Mouse (Mus musculus): ENCODE results near the gene Tsg101. TPM values are rescaled to one million over a fixed set of nuclear protein-coding genes. Genes with fewer than 3 reads are reported as not detected.
A peak's percentile ranks its signal among the peaks of the same experiment; 100 is the strongest.

The Tsg101 gene
- polyA plus RNA-seq, 1 experiment from 2014 or later, result 174 TPM

DNA sequence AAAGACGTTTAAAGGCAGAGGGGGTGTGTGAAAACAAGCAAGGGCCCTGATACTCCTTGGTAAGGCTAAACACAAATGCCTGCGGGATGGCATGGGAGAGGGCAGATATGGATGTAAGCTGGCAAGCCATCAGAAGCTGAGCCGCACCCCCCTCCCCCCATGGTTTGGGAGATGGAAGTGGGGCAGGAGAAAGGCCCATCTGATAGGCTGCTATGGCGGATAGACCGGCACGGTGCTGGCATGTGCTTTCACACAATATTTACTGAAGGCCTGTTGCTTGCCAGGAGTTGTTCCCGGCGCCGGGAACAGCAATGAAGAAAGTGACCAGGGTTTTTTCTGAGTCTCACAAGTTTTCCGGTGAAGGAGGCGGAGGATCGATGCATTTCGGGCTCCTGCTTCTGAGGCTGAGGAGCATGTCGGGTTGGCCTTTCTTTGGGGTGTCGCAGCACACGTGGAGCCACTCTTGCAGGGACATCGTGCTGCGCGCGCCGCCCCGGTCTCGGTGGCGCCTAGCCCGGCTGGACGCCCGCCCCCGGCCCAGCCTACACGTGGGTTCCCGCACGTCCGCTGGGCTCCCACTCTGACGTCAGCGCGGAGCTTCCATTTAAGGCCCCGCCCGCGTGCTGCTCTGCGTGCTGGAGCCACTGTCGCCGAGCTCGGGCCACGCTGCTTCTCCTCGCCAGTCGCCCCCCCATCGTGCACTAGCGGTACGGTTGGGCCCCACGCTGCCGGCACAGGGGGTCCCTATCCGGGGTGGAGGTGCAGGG is 74.4 kb downstream of the Tsg101 start:
- H3K4me3 ChIP-seq (ENCODE audit: low read depth, low read length), result peak overlapping the region; percentile 87
- H3K27me3 ChIP-seq (replicated peaks; ENCODE audit: control insufficient read depth, insufficient read depth, low read length), result no peaks in the 10 kb centered on the region
- H3K36me3 ChIP-seq (ENCODE audit: control insufficient read depth, insufficient read depth, low read length), result peaks cover 31% of the 10 kb centered on the region
- peaks cover 7% of the 10 kb centered on the region for H3K4me1 ChIP-seq (ENCODE audit: control insufficient read depth, insufficient read depth, low read length)
- under 1% methylated on average over 41 of the region's 51 CpGs for WGBS
- peak overlapping the region; percentile 86 for H3K4me2 ChIP-seq (ENCODE audit: low read depth, low read length)
- H3K9ac ChIP-seq (ENCODE audit: low read depth, low read length), result peak overlapping the region; percentile 97
- no peaks in the 10 kb centered on the region for H3K9me3 ChIP-seq (ENCODE audit: control insufficient read depth, low read length)
- H3K27ac ChIP-seq (replicated peaks; ENCODE audit: low read depth, low read length), result peak overlapping the region; percentile 98
- ATAC-seq (ENCODE audit: low read depth) (peak; percentile 92), DNase-seq (ENCODE audit: low spot score) (peak; percentile 97)

DNA sequence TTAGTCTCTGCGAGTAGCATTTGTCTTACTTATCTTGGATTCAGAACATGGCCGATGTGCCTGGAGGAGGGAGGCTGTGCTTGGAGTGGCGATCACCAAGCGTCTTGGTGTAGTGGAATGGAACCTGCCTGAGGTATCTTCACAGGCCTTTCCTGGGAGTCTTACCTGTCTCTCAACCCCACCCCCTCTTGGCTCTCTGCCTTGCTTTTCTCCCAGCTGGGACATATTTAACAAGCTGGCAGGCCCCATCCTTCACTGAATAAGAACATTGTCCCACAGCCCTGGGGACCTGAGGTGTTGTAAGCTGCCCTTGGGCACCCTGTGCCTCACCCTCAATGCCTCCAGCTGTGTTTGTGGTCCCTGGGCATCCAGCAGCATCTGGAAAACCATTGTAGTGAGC is 76.2 kb downstream of the Tsg101 start:
- 85% methylated on average over 4 of the region's 4 CpGs for WGBS
- Histone ChIP-seq H3K4me2 (ENCODE audit: low read depth, low read length) (no peak overlapping the region), H3K9me3 (ENCODE audit: control insufficient read depth, low read length) (no peaks in the 10 kb centered on the region), H3K4me3 (ENCODE audit: low read depth, low read length) (no peak overlapping the region), H3K9ac (ENCODE audit: low read depth, low read length) (no peak overlapping the region), H3K27me3 (replicated peaks; ENCODE audit: control insufficient read depth, insufficient read depth, low read length) (no peaks in the 10 kb centered on the region), H3K27ac (replicated peaks; ENCODE audit: low read depth, low read length) (no peak overlapping the region), H3K36me3 (ENCODE audit: control insufficient read depth, insufficient read depth, low read length) (peaks cover 13% of the 10 kb centered on the region), H3K4me1 (ENCODE audit: control insufficient read depth, insufficient read depth, low read length) (peaks cover 22% of the 10 kb centered on the region)
- ATAC-seq (ENCODE audit: low read depth) (no peak), DNase-seq (ENCODE audit: low spot score) (no peak)

DNA sequence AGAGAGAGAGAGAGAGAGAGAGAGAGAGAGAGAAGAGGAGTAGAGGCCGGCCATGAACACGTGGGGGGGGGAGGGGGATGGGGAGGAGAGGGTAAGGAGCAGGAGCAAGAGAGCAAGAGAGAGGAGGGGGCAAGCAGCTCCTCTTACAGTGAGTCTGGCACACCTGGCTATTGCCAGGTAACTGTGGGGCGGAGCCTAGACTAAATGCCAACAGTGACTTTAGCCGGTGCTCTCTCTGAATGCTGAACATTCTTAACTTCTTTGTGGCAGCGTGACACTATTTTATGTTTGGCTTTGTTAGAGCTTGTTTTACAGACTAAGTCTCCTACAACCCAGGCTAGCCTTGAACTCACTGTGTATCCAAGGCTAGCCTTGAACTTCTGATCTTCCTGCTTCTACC is 77.5 kb downstream of the Tsg101 start:
- H3K4me2 ChIP-seq (ENCODE audit: low read depth, low read length), result no peak overlapping the region
- WGBS, result 18% methylated on average over 5 of the region's 5 CpGs
- H3K27ac ChIP-seq (replicated peaks; ENCODE audit: low read depth, low read length), result no peak overlapping the region
- peaks cover under 1% of the 10 kb centered on the region; the same call in 1 of the 2 replicates for H3K36me3 ChIP-seq (ENCODE audit: control insufficient read depth, insufficient read depth, low read length)
- no peak overlapping the region for H3K9ac ChIP-seq (ENCODE audit: low read depth, low read length)
- no peak for DNase-seq (ENCODE audit: low spot score)
- H3K4me1 ChIP-seq (ENCODE audit: control insufficient read depth, insufficient read depth, low read length), result peaks cover 32% of the 10 kb centered on the region
- no peaks in the 10 kb centered on the region for H3K9me3 ChIP-seq (ENCODE audit: control insufficient read depth, low read length)
- ATAC-seq (ENCODE audit: low read depth), result no peak
- no peak overlapping the region for H3K4me3 ChIP-seq (ENCODE audit: low read depth, low read length)
- H3K27me3 ChIP-seq (replicated peaks; ENCODE audit: control insufficient read depth, insufficient read depth, low read length), result no peaks in the 10 kb centered on the region

DNA sequence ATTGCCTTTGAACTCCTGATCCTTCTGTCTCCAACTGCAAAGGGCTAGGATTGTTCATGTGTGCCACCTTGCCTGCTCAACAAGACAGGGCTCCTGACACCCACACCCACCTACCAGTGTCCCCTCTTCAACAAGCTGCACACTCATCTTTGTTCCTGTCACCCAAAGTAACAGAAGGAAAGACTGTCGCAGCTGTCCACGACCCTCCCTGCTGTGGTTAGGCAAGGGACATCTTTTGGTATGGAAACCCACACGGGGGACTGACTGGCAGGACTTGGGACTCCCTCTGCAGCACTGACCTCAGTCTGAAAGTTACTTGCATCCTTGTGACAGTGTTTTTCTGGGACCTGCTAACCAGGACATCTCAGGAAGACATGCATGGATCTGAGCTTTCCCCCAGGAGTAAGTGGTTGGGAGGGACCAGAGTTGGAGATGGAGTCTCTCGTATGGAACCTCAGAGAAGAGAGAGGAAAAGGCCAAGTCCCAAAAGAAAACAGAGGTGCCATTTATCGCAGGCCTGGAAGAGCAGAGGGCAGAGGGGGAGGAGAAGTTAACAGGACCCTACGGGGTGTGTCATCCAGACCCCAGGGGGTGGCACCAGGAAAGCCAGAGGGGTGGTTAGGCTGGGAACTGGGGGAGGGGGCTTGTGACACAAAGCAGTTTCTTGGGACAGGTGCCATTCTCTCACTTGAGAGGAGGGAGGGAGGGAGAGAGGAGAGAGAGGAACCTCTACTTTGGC is 78.8 kb downstream of the Tsg101 start, which contains the start of gene Ldha:
Gene Ldha (plus strand): TSS at position 689 of the 739 bp plus-strand sequence.
- Histone ChIP-seq H3K36me3 (ENCODE audit: control insufficient read depth, insufficient read depth, low read length) (no peaks in the 10 kb centered on the region), H3K27me3 (replicated peaks; ENCODE audit: control insufficient read depth, insufficient read depth, low read length) (no peaks in the 10 kb centered on the region), H3K27ac (replicated peaks; ENCODE audit: low read depth, low read length) (no peak within 1 kb of the TSS), H3K9ac (ENCODE audit: low read depth, low read length) (no peak within 1 kb of the TSS), H3K4me1 (ENCODE audit: control insufficient read depth, insufficient read depth, low read length) (peaks cover 32% of the 10 kb centered on the region), H3K4me2 (ENCODE audit: low read depth, low read length) (no peak within 1 kb of the TSS), H3K9me3 (ENCODE audit: control insufficient read depth, low read length) (no peaks in the 10 kb centered on the region), H3K4me3 (ENCODE audit: low read depth, low read length) (no peak within 1 kb of the TSS)
- ATAC-seq (ENCODE audit: low read depth), result no peak
- DNase-seq (ENCODE audit: low spot score), result no peak
- WGBS, result 28% methylated on average over 6 of the region's 6 CpGs

DNA sequence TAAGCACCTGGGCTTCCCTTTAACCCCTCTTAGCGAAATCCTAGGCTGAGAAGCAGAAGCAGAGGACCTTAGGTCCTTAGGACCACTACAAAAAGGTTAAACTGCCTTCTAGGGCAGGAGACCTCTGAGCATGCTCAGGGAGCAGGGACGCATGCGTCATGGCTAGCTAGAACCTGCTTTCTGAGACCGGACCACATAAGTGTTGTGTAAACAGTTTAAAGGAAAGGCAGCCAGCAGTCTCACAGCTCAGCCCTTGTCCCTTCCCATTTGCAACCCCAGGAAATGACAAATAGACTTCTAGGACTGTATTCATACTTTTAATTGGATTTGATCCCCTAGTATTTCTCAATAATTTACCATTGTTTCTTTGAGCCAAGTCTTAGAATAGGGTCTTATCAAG is 79.4 kb downstream of the Tsg101 start:
- Histone ChIP-seq H3K4me3 (ENCODE audit: low read depth, low read length) (no peak overlapping the region), H3K4me1 (ENCODE audit: control insufficient read depth, insufficient read depth, low read length) (peaks cover 32% of the 10 kb centered on the region), H3K36me3 (ENCODE audit: control insufficient read depth, insufficient read depth, low read length) (no peaks in the 10 kb centered on the region), H3K27ac (replicated peaks; ENCODE audit: low read depth, low read length) (no peak overlapping the region), H3K4me2 (ENCODE audit: low read depth, low read length) (no peak overlapping the region), H3K27me3 (replicated peaks; ENCODE audit: control insufficient read depth, insufficient read depth, low read length) (no peaks in the 10 kb centered on the region), H3K9ac (ENCODE audit: low read depth, low read length) (no peak overlapping the region), H3K9me3 (ENCODE audit: control insufficient read depth, low read length) (no peaks in the 10 kb centered on the region)
- DNase-seq (ENCODE audit: low spot score) (no peak), ATAC-seq (ENCODE audit: low read depth) (no peak)
- WGBS, result 46% methylated on average over 4 of the region's 4 CpGs

DNA sequence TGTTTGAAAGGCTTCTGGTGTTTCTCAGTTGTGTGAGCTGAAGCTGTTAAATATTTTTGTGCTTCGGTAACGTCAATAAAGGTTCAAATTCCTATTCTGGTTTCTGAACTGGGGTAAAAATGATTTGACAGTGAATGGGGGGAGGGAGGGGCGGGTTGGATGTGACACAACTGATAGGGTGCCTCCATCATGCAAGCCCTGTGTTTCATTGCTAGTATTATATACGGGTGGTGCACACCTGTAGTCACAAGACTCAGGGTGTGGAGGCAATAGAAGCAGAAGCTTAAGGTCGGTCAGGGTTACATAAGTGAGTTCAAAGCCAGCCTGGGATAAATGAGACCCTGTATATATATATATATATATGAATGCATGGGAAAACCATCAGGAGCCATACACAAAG is 79.9 kb downstream of the Tsg101 start:
- H3K27ac ChIP-seq (replicated peaks; ENCODE audit: low read depth, low read length), result peak overlapping the region; percentile 90; the same call in 1 of the 2 replicates
- 59% methylated on average over 5 of the region's 5 CpGs for WGBS
- no peaks in the 10 kb centered on the region for H3K27me3 ChIP-seq (replicated peaks; ENCODE audit: control insufficient read depth, insufficient read depth, low read length)
- DNase-seq (ENCODE audit: low spot score) (no peak), ATAC-seq (ENCODE audit: low read depth) (no peak)
- peaks cover 28% of the 10 kb centered on the region for H3K4me1 ChIP-seq (ENCODE audit: control insufficient read depth, insufficient read depth, low read length)
- no peak overlapping the region for H3K4me2 ChIP-seq (ENCODE audit: low read depth, low read length)
- no peak overlapping the region for H3K4me3 ChIP-seq (ENCODE audit: low read depth, low read length)
- H3K9ac ChIP-seq (ENCODE audit: low read depth, low read length), result no peak overlapping the region
- H3K36me3 ChIP-seq (ENCODE audit: control insufficient read depth, insufficient read depth, low read length), result no peaks in the 10 kb centered on the region
- H3K9me3 ChIP-seq (ENCODE audit: control insufficient read depth, low read length), result no peaks in the 10 kb centered on the region

DNA sequence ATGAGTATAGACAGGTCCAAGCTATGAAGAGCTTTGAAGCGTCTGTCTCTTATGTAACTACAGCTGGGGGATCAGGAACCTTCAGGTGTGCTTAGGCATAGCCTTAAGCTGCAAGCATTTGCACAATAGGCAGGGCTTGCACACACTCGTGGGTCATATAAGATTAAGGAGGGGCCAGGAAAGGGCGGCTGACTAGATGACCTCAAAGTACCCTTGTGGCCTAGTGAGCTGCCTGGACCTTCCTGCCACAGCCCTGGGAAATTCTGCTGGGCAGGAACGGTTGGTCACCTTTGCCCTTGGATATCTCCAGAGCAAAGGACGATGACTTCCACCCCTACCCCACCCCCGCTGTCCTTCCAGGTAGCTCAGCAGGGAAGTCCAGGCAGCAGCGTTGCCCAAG is 80.3 kb downstream of the Tsg101 start:
- ATAC-seq (ENCODE audit: low read depth) (peak; percentile 6; the same call in 1 of the 2 replicates), DNase-seq (ENCODE audit: low spot score) (no peak)
- WGBS, result 37% methylated on average over 7 of the region's 7 CpGs
- H3K27me3 ChIP-seq (replicated peaks; ENCODE audit: control insufficient read depth, insufficient read depth, low read length), result no peaks in the 10 kb centered on the region
- no peak overlapping the region for H3K4me3 ChIP-seq (ENCODE audit: low read depth, low read length)
- H3K9ac ChIP-seq (ENCODE audit: low read depth, low read length), result no peak overlapping the region
- H3K27ac ChIP-seq (replicated peaks; ENCODE audit: low read depth, low read length), result peak overlapping the region; percentile 90
- peak overlapping the region; percentile 45 for H3K4me2 ChIP-seq (ENCODE audit: low read depth, low read length)
- no peaks in the 10 kb centered on the region for H3K9me3 ChIP-seq (ENCODE audit: control insufficient read depth, low read length)
- H3K4me1 ChIP-seq (ENCODE audit: control insufficient read depth, insufficient read depth, low read length), result peaks cover 24% of the 10 kb centered on the region
- no peaks in the 10 kb centered on the region for H3K36me3 ChIP-seq (ENCODE audit: control insufficient read depth, insufficient read depth, low read length)
